Mouse (Mus musculus) cerebellum, adult 18-20 months (tissue): ENCODE measurements around the gene Nav3.

Source experiments
- DNase-seq, 2 experiments: peaks; one replicate each; pipeline ENCODE4 v3.0.0; 2021

The Nav3 gene

GRCm38 (mm10) chr10:109641806-109642205 is 814.2 kb downstream of the Nav3 start:
- DNase-seq: no peak

GRCm38 (mm10) chr10:109637702-109638101 is 818.3 kb downstream of the Nav3 start:
- no peak for DNase-seq
